Mouse (Mus musculus) regulatory T cell (primary cell): Measurements from ENCODE around the gene Lmbrd2.

Experiments
- in situ Hi-C: fragments of 300-600 bp; cut with MboI, MseI; formaldehyde crosslinking; loops from one replicate; pipeline ENCODE4 v1.15.1; 2025; ENCODE audit warnings: high pct_unique_total_duplicates

Gene Lmbrd2

DNA sequence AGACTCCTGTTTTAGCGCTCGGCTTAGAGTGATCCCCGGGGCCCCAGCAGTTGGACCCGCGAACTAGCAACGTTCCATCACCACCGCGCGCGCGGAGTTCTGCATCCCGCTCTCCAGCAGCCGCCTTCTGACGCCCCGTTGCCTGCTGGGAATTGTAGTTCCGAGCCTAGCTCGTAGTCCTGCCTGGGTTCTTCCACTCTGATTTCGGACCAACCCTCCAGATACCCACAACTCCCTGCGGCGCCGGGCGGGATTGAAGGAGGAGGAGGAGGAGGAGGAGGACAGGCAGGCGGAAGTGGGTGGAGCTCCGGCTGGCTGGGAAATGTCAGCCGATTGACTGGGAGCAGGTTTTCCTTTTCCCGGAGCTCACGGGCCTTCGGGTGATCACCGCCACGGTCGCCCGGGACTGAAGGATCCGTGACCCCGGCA is at the start of gene Lmbrd2:
Gene Lmbrd2 (plus strand): TSS at position 299 of the 429 bp plus-strand sequence.
- in situ Hi-C loops: no loop called here

- in situ Hi-C loops: no loop called here
These were observed 49.7 kb upstream of the Lmbrd2 start for GRCm38 (mm10) chr15:9090662-9091061.

- in situ Hi-C loops: no loop called here
These were observed 46.6 kb upstream of the Lmbrd2 start for GRCm38 (mm10) chr15:9093598-9094365.

DNA sequence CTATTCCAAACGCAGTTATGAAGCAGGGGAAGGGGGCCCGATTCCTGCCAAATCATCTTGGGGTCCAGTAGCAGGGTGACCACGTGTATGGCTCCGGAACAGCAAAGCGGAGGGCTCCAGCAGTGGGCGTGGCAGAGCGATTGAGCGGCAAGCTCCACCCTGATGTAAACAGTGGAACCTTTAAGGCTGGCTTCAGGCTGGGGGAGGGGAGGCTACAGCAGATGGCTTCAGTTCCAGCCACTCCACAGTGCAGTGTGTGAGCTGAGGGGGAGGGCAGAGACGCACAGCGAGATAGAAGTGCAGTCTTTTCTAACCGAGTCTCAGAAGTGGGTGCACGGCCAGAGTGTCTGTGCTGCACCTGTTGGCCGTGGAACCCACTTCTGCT is 46.0 kb upstream of the Lmbrd2 start:
- in situ Hi-C loops: no loop called here

GRCm38 (mm10) chr15:9096865-9097264 is 43.5 kb upstream of the Lmbrd2 start:
- in situ Hi-C loops: no loop called here

- in situ Hi-C loops: no loop called here
These were observed 39.8 kb upstream of the Lmbrd2 start for GRCm38 (mm10) chr15:9100446-9101077.

- in situ Hi-C loops: no loop called here
These were observed 33.9 kb upstream of the Lmbrd2 start for GRCm38 (mm10) chr15:9106303-9107074.

GRCm38 (mm10) chr15:9110526-9111347 is 29.6 kb upstream of the Lmbrd2 start:
- in situ Hi-C loops: loop anchor here (10.0 kb wide), 1 partner anchor 1226 kb away; no protein-coding TSS in a partner anchor

DNA sequence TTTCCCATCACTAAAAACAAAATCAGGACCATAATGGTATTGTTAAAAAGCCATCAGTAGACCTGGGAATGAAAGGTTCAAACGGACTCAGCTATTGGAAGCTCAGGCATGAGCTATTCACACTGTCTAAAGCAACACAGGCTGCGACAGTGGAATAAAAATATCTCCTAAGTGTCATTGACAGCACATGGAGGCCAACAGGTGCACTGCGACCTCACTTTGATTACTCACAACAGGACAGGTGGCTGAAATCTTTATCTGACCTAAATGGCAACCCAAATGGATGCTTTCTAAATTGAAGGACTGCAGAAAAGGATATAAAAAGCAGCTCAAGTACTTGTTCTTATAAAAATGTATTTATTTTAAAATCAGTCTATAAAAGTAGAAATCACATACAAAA is 28.7 kb upstream of the Lmbrd2 start:
- in situ Hi-C loops: loop anchor here (10.0 kb wide), 1 partner anchor 1227 kb away; no protein-coding TSS in a partner anchor

GRCm38 (mm10) chr15:9113556-9113955 is 26.8 kb upstream of the Lmbrd2 start:
- in situ Hi-C loops: loop anchor here (10.0 kb wide), 1 partner anchor 1229 kb away; no protein-coding TSS in a partner anchor

- in situ Hi-C loops: loop anchor here (10.0 kb wide), 1 partner anchor 1229 kb away; no protein-coding TSS in a partner anchor
These were observed 26.2 kb upstream of the Lmbrd2 start for GRCm38 (mm10) chr15:9114131-9114530.

DNA sequence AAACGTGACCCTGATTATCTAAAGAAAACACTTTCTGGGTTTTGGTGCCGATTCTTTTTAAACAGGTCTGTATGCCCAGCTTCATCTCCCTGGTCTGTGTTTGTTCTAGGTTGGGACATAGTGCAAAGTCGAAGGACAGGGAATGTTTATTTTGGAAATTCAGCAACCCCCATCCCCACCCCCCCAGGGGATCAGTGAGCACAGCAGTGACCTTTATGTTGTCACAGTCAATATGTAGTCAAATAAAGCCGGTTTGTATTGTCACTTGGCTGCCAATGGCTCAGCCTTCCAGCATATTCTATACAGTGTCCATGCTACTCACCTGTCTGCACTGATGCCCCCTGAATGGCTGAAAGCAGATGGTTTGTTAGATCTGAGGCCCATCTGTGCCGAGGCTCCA is 25.8 kb upstream of the Lmbrd2 start:
- in situ Hi-C loops: loop anchor here (10.0 kb wide), 1 partner anchor 1230 kb away; no protein-coding TSS in a partner anchor

- in situ Hi-C loops: loop anchor here (10.0 kb wide), 1 partner anchor 1234 kb away; no protein-coding TSS in a partner anchor
These were observed 21.5 kb upstream of the Lmbrd2 start for GRCm38 (mm10) chr15:9118852-9119251.

- in situ Hi-C loops: no loop called here
These were observed 20.3 kb upstream of the Lmbrd2 start for GRCm38 (mm10) chr15:9120081-9120480.

- in situ Hi-C loops: no loop called here
These were observed 17.4 kb upstream of the Lmbrd2 start for GRCm38 (mm10) chr15:9122989-9123388.

DNA sequence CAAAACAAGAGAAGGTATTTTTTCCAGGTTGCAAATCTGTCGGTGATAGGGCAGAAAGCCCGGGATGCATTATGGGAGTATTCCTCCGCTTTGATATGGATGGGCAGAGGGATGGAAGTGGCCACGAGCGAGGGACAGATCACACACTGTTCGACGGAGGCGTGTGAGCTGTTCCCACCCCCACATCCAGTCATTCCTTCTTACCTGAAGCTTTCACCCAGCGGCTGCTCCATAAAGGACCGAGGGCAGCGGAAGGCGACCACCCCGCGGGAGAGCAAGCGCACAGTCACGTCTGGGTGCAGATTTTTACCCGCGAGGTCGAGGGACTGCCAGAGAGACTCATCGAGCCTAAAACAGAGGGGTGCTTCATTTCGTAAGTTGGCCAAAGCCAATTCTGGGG is 15.5 kb upstream of the Lmbrd2 start:
- in situ Hi-C loops: no loop called here

DNA sequence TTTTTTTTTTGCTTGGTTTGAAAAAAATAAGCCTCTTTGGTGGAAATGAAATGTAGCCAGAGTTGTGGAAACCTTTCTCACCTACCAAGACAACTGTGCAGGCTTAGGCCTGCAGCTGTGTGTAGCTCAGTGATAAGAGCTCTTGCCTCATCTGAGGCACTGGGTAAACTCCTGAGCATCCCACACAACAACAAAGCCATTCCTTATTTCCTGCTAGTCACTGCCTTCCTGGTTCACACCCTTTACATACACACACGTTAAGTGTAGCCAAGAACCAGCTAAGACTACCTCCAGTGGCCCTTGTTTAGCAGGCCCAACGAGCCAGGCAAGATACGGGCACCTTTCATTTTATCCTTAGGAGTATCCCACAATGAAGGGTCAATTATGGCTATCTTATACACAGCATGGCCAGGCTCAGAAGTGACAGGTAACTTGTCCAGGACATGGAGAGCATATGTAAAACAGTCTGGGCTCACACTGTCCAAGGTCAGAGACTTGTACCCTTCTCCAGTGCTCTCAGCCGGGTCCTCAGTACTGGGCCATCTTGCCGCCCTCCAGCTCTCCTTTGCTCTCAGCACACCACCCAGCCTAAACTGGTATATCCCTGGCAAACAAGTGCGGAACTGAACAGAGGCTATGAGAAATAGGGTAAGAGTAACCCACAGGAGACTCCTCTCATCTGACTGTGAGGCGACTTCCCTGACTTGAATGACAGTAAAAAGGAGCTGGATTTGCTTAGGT is 13.1 kb upstream of the Lmbrd2 start:
- in situ Hi-C loops: no loop called here

DNA sequence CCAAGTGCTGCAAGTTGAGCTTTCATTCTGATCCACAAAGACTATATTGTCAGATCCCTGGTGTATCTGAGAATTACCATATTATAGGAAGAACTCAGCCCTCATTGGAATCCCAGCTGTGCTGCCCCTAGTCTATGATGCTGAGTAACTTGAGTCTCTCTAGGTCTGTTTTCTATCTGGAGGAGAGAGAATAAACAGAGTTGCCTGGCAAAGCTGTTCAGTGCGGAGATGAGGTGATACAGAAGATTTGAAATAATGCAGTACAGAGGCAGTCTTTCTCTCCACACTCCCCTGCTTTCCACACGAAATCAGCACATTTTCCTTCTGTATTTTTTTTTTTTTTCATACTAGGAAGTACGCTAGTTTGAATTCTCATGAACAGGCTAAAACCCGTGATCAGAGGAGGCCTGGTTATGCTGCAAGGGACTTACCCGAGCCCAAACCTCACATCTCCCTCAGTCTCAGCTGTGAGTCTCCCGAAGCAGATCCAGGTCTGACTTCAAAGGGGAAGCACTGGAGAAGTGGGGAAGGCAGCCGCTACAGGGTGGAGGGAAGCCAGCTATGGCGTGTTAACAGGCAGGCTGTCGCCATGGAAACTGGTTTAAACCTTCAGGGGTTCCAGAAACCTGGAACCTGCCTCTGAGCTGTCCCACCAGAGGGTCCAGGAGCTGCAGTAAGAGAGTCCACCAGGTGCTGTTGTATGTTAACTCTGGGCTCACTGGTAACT is 9.4 kb upstream of the Lmbrd2 start:
- in situ Hi-C loops: no loop called here

DNA sequence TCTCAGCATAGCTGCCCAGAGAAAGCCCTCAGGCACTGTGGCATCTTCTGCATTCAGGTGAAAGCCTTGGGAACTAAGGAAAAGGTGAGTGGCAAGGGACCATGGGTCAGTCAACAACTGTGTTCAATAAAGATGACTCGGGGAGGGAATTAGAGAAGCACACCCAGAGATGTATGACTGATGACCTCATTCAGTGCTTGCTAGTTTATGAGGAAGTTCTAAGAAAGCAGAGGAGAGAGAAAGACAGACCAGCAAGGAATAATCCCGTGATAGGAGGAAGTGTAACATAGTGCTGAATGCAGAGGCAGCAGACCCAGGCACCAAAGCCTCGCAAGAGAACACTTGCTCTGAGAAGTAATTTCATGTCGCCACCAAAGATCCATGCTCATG is 8.9 kb upstream of the Lmbrd2 start:
- in situ Hi-C loops: no loop called here
